Comparison of ENCODE assay signal across 9 mouse cellular contexts in genomic region chr8:120375170-120375569, GRCm38 (mm10).
DNase-seq lines count a peak whose midpoint lies in the region; ATAC-seq and TF ChIP-seq lines count a peak whose summit lies in the region.
"Had no signal": no experiment of that assay in that cellular context is flagged by ENCODE, and none has a peak within 500 bp of the region (broad histone marks: within the 10 kb centered on the region; RNA-seq: fewer than 3 reads in every experiment).

No protein-coding gene starts in this region.

- H3K4me1 ChIP-seq in forebrain, embryonic 13.5 days, result peaks cover 78% of the 10 kb centered on the region
- peaks cover 95% of the 10 kb centered on the region for H3K4me1 ChIP-seq in limb, embryonic 10.5 days
- H3K4me1 ChIP-seq in stomach, postnatal 0 days (replicated peaks; ENCODE audit: control insufficient read depth, insufficient read depth), result peaks cover 14% of the 10 kb centered on the region

- ATAC-seq in forebrain, embryonic 13.5 days, result peak; percentile 62
- ATAC-seq in stomach, postnatal 0 days (ENCODE audit: low FRiP score, low TSS enrichment), result peak; percentile 83

- H3K4me2 ChIP-seq in forebrain, embryonic 13.5 days, result no peak overlapping the region
- H3K4me2 ChIP-seq in stomach, postnatal 0 days (replicated peaks; ENCODE audit: low read depth), result no peak overlapping the region
- H3K4me2 ChIP-seq: limb, embryonic 13.5 days had no signal

- TF ChIP-seq CTCF in stomach, postnatal 0 days (IDR thresholded peaks at IDR 0.05; ENCODE audit: low read depth), result no peak

- peak; percentile 69 for DNase-seq in urinary bladder, postnatal 14 days (ENCODE audit: low spot score)
- no peak for DNase-seq in urinary bladder, postnatal 25 days (ENCODE audit: low spot score)
- DNase-seq in limb, embryonic 10.5 days (ENCODE audit: low spot score), result no peak
- DNase-seq in stomach, postnatal 0 days (ENCODE audit: low spot score), result peak; percentile 68
- no peak for DNase-seq in urinary bladder, postnatal 36 days (ENCODE audit: low spot score in 2 of 2)
- no peak for DNase-seq in gastrocnemius, adult 18-20 months (ENCODE audit: low spot score)
- no peak for DNase-seq in urinary bladder, postnatal 4 days (ENCODE audit: low spot score in 2 of 2)

- H3K9me3 ChIP-seq in forebrain, embryonic 13.5 days (replicated peaks), result no peaks in the 10 kb centered on the region
- no peaks in the 10 kb centered on the region for H3K9me3 ChIP-seq in limb, embryonic 10.5 days (replicated peaks)
- H3K9me3 ChIP-seq in stomach, postnatal 0 days (ENCODE audit: control insufficient read depth, low read length), result no peaks in the 10 kb centered on the region
- H3K9me3 ChIP-seq: limb, embryonic 13.5 days had no signal

- no peak overlapping the region for H3K4me3 ChIP-seq in forebrain, embryonic 13.5 days
- no peak overlapping the region for H3K4me3 ChIP-seq in limb, embryonic 10.5 days
- H3K4me3 ChIP-seq in stomach, postnatal 0 days (ENCODE audit: low read depth, low read length), result no peak overlapping the region
- H3K4me3 ChIP-seq: limb, embryonic 13.5 days had no signal

- H3K36me3 ChIP-seq in forebrain, embryonic 13.5 days (ENCODE audit: poor library complexity, severe bottlenecking), result no peaks in the 10 kb centered on the region
- H3K36me3 ChIP-seq in limb, embryonic 10.5 days, result no peaks in the 10 kb centered on the region
- H3K36me3 ChIP-seq in stomach, postnatal 0 days (ENCODE audit: control insufficient read depth, insufficient read depth, low read length), result no peaks in the 10 kb centered on the region
- H3K36me3 ChIP-seq: limb, embryonic 13.5 days had no signal

- 31% methylated on average over 5 of the region's 5 CpGs for WGBS in forebrain, embryonic 13.5 days
- WGBS in limb, embryonic 10.5 days, result 32% methylated on average over 5 of the region's 5 CpGs
- 44% methylated on average over 5 of the region's 5 CpGs for WGBS in stomach, postnatal 0 days

- H3K27me3 ChIP-seq in forebrain, embryonic 13.5 days, result no peaks in the 10 kb centered on the region
- H3K27me3 ChIP-seq in limb, embryonic 10.5 days (ENCODE audit: low read depth, poor library complexity, severe bottlenecking), result peaks cover 11% of the 10 kb centered on the region
- H3K27me3 ChIP-seq in stomach, postnatal 0 days (ENCODE audit: control insufficient read depth, insufficient read depth, low read length), result no peaks in the 10 kb centered on the region

- TF ChIP-seq EP300 in stomach, postnatal 0 days (optimal IDR thresholded peaks at IDR 0.05), result no peak

- H3K27ac ChIP-seq in forebrain, embryonic 13.5 days, result peak overlapping the region; percentile 81
- peak overlapping the region; percentile 74 for H3K27ac ChIP-seq in limb, embryonic 10.5 days
- H3K27ac ChIP-seq in stomach, postnatal 0 days (replicated peaks), result peak overlapping the region; percentile 77
- H3K27ac ChIP-seq: limb, embryonic 13.5 days had no signal

- no peak overlapping the region for H3K9ac ChIP-seq in forebrain, embryonic 13.5 days
- H3K9ac ChIP-seq in stomach, postnatal 0 days (ENCODE audit: low read length), result no peak overlapping the region
- H3K9ac ChIP-seq: limb, embryonic 13.5 days had no signal

Comparison
In these comparisons a context has a peak if more than half of its experiments do, and no peak if none do; other contexts are left out.
1. DNase-seq: peak in urinary bladder, postnatal 14 days (single experiment) and stomach, postnatal 0 days (single experiment); none in urinary bladder, postnatal 25 days (single experiment), limb, embryonic 10.5 days (single experiment), urinary bladder, postnatal 36 days (0 of 2), gastrocnemius, adult 18-20 months (single experiment) and urinary bladder, postnatal 4 days (0 of 2).
2. Peak in every context shown above with its lines, with median percentiles within 50 percentile points of each other: H3K27ac ChIP-seq.